Mouse (Mus musculus): ENCODE data around the gene Atp1b1.
A peak's percentile ranks its signal among the peaks of the same experiment; 100 is the strongest.

The Atp1b1 gene

GRCm38 (mm10) chr1:164458245-164458613, at the start of gene Atp1b1:
TSS of gene Atp1b1 (minus strand) at chr1:164458355.
- DNase-seq (ENCODE audit: low read depth, low spot score) = peak; percentile 79

- no peak for DNase-seq (ENCODE audit: low read depth, low spot score)
These were observed 46.9 kb upstream of the Atp1b1 start for GRCm38 (mm10) chr1:164505096-164505495.

- no peak for DNase-seq (ENCODE audit: low read depth, low spot score)
These were observed 45.1 kb upstream of the Atp1b1 start for GRCm38 (mm10) chr1:164503140-164503730.

- DNase-seq (ENCODE audit: low read depth, low spot score) = no peak
These were observed 44.1 kb upstream of the Atp1b1 start for GRCm38 (mm10) chr1:164502231-164502630.

GRCm38 (mm10) chr1:164494741-164495512, 36.8 kb upstream of the Atp1b1 start:
- no peak for DNase-seq (ENCODE audit: low read depth, low spot score)

GRCm38 (mm10) chr1:164494215-164494614, 36.1 kb upstream of the Atp1b1 start:
- no peak for DNase-seq (ENCODE audit: low read depth, low spot score)

- DNase-seq (ENCODE audit: low read depth, low spot score) = no peak
These were observed 35.0 kb upstream of the Atp1b1 start for GRCm38 (mm10) chr1:164493042-164493705.

- no peak for DNase-seq (ENCODE audit: low read depth, low spot score)
These were observed 34.3 kb upstream of the Atp1b1 start for GRCm38 (mm10) chr1:164492476-164492875.

- DNase-seq (ENCODE audit: low read depth, low spot score) = no peak
These were observed 31.9 kb upstream of the Atp1b1 start for GRCm38 (mm10) chr1:164489961-164490594.

- no peak for DNase-seq (ENCODE audit: low read depth, low spot score)
These were observed 25.6 kb upstream of the Atp1b1 start for GRCm38 (mm10) chr1:164483728-164484127.

GRCm38 (mm10) chr1:164482833-164483232, 24.7 kb upstream of the Atp1b1 start:
- no peak for DNase-seq (ENCODE audit: low read depth, low spot score)

- DNase-seq (ENCODE audit: low read depth, low spot score) = no peak
These were observed 23.6 kb upstream of the Atp1b1 start for GRCm38 (mm10) chr1:164481645-164482354.

GRCm38 (mm10) chr1:164480755-164481644, 22.8 kb upstream of the Atp1b1 start:
- DNase-seq (ENCODE audit: low read depth, low spot score) = no peak

- DNase-seq (ENCODE audit: low read depth, low spot score) = no peak
These were observed 17.7 kb upstream of the Atp1b1 start for GRCm38 (mm10) chr1:164475895-164476294.

GRCm38 (mm10) chr1:164474778-164475511, 16.8 kb upstream of the Atp1b1 start:
- DNase-seq (ENCODE audit: low read depth, low spot score) = no peak

- no peak for DNase-seq (ENCODE audit: low read depth, low spot score)
These were observed 16.2 kb upstream of the Atp1b1 start for GRCm38 (mm10) chr1:164474310-164474709.

- DNase-seq (ENCODE audit: low read depth, low spot score) = no peak
These were observed 15.2 kb upstream of the Atp1b1 start for GRCm38 (mm10) chr1:164473398-164473797.

- no peak for DNase-seq (ENCODE audit: low read depth, low spot score)
These were observed 13.5 kb upstream of the Atp1b1 start for GRCm38 (mm10) chr1:164471632-164472031.

- no peak for DNase-seq (ENCODE audit: low read depth, low spot score)
These were observed 12.8 kb upstream of the Atp1b1 start for GRCm38 (mm10) chr1:164470985-164471384.

- no peak for DNase-seq (ENCODE audit: low read depth, low spot score)
These were observed 10.2 kb upstream of the Atp1b1 start for GRCm38 (mm10) chr1:164468329-164468728.

All from WW6 (cell line).